Mouse (Mus musculus): ENCODE results near the gene Gli1.

DNA sequence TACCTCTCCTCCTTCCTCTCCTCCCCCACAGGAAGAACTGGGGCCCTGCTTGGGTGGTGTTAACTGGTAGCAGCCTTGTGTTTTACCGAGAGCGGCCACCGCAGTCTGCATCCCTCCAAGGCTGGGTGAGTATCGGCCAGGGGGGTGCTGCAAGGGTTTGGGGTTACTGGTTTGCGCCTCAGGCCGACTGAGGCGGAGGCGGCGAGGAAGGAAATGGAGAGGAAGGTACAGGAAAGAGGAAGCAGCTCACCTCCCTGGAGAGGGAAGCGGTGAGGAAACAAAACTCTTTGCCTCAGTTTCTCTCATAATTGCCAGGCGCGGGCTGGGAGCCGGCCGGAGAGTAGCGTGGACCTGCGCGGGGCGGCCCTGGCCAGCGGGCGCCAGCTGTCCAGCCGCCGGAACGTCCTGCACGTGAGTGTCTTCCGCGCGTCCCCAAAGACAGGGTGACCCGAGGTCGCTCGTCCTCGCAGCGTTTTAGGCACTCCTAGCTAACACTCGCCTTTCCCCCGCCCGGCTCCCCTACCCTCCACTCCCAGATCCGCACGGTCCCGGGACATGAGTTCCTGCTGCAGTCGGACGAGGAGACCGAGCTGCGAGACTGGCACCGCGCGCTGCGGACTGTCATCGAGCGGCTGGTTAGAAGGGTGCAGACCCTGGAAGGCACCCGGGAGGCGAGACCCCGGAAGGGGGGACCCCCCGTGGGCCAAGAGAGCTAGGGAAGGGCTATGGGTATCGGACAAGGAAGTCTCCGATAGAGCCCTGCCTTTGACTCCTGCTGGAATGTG, 15.6 kb downstream of the Gli1 start:
- TF ChIP-seq CTCF (IDR thresholded peaks at IDR 0.05; ENCODE audit: insufficient read depth, low read length): no peak
- no peak for TF ChIP-seq POLR2A (IDR thresholded peaks at IDR 0.05; ENCODE audit: borderline replicate concordance, extremely low read depth, low read depth, low read length)

Measured in lung, adult 2 months (tissue).